Mouse (Mus musculus): ENCODE data around the gene Jmjd1c. TPM values are rescaled to one million over a fixed set of nuclear protein-coding genes. Genes with fewer than 3 reads are reported as not detected.

The Jmjd1c gene
- total RNA-seq, 2 experiments from 2014 or later, result 86.0 to 101 TPM

DNA sequence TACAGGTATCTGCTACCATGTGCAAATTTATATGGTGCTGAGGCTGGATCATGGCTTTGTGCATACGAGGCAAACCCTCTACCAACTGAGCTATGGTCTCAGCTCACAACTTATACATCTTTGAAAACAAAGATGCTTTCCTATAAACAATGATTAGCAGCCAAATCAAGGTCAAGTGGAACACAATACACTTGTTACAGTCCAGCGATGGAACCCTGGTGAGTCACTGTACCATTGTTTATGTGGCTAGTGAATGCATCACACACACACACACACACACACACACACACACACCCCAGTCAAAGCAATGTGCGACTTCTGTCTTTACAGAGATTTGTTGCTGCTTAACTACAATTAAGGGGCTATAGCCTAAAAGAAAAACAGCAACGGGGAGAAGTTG lies 24.5 kb upstream of the Jmjd1c start:
- no peak for DNase-seq (ENCODE audit: low spot score in 2 of 2)

DNA sequence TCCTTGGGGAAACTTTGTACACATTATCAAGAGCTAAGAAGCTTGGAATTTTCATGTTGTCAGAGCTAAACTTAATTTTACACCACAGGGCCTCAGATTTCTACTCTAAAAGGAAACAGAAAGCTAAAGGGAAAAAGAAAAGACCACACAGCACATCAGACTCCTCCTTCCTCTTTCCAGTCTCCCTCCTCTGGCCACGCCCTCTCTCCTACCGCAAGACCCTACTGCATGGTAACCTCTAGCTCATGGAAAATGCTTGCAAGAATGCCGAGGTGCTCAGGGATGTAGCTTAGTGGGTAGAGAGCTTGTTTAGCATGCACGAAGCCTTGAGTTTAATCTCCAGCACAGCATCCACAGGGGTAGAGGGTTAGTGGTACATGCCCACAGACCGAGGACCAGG lies 24.0 kb upstream of the Jmjd1c start:
- DNase-seq (ENCODE audit: low spot score in 2 of 2), result no peak

DNA sequence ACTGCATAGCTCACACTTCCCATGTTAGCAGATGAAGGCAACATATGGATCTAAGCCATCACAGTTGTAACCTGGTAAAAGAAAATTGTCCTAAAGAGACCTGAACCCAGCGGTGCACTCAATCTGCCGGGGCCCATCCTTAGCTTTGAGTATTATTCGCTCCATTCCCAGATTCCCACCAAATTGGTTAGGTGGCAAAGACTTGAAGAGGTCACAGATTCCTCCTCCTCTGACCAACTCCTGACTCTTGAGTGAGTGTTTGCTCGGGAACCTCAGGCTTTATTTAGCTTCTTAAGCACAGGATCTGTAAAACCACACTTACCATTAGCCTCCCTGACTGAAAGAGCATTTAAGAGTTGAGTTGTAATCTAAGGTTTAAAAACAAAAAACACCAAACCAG lies 23.3 kb upstream of the Jmjd1c start:
- no peak for DNase-seq (ENCODE audit: low spot score in 2 of 2)

DNA sequence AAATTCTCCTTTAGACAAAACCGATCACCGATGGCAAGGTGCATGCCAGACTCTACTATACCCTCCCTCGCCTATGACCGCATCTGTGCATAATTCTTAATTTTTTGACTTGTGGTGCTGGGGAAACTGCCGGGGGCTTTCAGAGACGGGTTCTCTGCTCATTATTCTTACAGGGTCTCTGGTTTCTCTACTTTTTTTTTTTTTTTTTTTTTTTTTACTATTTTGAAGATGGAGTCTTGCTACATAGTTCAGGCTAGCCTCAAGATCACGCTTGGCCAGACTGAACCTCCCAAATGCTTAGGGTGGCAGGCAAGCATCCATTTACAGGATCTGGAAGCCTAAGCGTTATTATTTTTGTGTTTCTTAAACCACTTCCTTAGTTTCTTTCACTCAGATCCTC lies 22.3 kb upstream of the Jmjd1c start:
- DNase-seq (ENCODE audit: low spot score in 2 of 2), result no peak

DNA sequence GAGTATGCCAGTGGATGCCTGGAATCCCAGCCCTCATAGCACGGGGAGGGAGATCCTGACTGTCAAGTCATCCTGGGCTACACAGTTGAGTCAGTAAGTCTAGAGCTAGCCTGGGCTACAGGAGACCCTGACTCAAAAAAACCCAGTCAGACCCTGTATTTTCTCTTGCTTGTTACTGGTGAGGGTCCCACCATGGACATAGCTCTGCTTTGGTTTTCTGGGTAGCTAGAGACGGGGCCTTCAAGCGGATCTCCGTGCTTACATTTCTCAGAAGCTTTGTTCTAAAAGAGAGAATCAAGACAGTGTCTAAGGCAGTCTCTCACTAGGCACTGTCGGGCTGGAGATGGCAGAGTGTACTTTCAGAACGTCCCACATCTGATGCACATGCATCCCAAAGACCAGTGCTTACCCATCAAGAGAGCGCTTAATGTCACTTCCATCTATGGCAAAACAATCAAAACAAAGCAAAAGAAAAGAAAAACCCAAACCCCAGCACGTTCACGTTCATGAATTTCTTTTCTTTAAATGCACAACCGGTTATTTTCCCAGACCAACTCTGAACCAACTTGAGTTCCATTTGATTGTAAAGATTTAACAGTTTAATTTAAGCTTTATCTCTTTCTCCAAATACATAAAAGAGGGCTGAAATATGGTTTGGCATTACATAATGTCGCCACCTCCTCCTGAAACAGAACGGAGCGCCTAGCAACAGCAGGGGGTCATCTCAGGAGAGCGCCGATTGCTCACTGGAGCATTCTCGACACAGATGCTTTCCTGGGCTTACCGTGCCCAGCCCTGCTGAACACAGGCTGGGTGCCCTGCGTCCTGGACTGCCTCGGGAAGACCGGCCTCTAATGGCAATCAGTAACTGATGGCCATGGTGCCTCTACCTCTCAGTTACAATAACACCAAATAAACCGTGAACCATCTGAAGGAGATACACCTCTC lies 19.7 kb upstream of the Jmjd1c start:
- peak; percentile 40 to 76 for DNase-seq (ENCODE audit: low spot score in 2 of 2)

DNA sequence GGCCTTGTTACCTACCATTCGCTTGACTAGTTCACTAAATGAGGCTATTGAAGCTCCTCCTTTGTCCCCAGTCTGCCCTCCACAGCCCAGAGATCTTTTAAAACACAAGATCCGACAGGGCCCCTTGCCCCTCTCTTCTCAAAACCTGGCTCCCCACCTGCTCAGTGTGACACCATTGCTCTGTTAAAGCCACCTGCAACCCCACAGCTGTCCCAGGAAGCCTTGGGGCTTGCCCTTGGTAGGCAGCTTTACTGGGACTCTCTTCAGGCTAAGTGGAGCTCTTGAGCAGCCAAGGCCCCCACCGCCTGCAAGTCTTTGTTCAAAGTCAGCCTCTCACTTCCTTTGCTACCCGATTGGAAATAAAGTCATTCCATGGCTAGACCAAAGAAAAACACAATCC lies 16.9 kb upstream of the Jmjd1c start:
- DNase-seq (ENCODE audit: low spot score in 2 of 2), result no peak

DNA sequence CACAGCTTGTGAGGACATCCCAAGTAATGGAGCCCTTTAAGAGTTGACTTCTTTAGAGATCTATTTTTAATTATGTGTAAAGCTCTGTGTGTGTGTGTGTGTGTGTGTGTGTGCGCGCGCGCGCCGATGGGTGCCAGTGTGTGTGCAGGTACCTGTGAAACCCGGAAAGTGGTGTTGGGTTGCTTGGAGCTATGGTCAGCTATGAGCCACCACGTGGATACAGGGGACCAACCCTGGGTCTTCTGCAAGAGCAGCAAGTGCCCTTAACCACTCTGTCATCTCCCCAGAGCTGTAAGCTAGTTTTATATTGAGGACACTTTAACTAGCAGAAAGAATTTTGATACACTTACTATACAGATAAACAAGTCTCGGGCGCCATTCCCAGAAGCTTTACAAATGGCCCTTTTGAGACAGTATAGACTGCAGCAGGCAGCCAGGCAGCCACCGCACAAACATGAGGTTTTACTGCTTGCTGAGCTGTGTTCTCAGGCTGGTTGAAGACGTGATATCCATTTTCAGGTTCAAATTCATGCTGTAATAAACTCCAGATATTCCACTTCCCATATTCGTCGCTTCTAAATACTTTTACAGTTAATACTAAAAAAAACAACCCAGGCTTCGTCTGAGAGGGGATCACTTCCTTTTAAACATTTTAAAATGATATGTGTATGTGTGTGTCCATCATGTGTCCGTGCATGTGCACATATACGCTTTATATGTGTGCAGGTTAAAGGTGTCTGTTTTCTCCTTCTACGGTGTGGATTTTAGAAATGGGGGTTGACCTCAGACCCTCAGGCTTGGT lies 14.5 kb upstream of the Jmjd1c start:
- no peak for DNase-seq (ENCODE audit: low spot score in 2 of 2)

DNA sequence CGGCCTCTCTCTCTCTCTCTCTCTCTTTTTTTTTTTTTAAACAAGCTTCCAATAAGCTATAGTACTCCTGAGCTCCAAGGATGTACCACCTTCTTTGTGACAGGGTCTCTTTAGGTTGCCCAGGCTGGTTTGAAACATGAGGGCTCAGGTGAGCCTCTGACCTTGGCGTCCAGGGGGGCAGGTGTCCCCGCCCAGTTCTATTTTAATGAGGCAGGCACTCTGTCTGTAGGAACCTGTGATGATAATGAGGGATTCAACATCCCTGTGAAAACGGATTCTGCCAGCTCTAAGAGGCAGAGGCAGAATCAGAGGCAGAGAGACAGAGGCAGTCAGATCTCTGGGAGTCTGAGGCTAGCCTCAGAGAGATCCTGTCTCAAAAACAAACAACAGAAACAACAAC lies 13.4 kb upstream of the Jmjd1c start:
- no peak for DNase-seq (ENCODE audit: low spot score in 2 of 2)

DNA sequence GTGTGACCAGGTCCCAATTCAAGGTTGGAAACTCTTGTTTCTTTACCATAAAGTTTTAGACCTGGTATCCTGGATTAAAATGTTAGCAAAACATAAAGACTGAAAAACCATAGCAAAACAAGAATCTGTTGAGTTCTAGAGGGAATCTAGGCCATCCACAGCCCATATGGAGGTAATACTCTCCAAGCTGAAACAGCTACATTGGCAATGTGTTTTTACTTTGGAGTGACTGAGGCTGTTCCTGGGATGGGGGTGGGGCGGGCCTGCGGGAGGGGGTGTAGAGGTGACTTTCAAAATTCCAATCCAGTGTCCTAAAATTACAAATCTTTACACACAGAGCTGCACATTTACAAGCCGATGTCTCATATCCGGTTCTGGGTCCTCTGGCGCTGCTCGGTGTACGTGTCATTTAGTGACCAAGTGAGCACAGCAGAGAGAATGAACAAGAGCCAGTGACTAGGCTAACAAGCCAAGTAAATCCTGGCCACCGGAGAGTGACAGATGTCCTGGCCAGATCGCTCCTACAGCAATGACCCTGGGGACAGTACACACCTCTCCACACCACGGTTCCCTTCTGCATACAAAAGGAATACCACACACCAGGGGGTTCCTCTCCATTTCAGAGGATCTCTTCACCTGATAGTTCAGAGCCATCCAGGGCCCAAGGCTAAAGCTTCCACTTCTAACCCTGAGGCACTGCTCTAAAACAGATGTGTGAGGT lies 12.3 kb upstream of the Jmjd1c start:
- DNase-seq (ENCODE audit: low spot score in 2 of 2), result no peak

DNA sequence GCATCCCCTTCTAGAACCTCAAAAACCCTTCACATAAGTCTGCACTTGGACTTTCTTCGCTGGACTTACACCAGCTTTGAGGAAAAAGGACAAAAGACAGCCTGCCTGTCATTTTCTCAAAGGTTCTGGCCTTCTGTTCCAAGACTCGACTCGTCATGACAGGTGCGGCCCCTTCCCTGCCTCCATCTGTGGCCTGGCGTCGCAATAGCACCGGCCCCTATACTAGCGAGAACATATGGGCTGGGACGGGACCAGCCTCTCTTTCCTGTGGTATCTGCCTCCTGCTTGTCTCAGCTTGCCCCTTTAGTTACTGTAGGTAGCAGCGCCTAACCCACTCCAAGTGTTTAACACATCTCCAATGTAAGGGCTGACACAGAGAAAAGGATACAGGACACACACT lies 10.8 kb upstream of the Jmjd1c start:
- DNase-seq (ENCODE audit: low spot score in 2 of 2), result no peak

DNA sequence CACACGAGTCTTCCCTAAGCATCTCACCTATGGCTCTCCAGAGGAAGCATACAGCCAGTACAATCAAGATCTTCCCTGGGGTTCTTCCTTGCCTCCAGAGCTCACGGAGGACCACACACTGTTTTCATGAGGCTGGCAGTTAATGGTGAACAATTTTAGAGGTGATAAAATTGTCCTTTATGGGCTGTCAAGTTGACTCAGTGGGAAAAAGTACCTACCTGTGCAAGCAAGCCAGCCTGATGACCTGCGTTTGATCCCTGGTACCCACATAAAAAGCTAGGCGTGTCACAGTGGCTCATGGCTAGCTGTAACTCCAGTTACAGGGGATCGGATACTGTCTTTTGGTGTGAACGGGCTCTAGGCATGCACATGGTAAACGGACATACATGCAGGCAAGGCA lies 10.0 kb upstream of the Jmjd1c start:
- no peak for DNase-seq (ENCODE audit: low spot score in 2 of 2)

DNA sequence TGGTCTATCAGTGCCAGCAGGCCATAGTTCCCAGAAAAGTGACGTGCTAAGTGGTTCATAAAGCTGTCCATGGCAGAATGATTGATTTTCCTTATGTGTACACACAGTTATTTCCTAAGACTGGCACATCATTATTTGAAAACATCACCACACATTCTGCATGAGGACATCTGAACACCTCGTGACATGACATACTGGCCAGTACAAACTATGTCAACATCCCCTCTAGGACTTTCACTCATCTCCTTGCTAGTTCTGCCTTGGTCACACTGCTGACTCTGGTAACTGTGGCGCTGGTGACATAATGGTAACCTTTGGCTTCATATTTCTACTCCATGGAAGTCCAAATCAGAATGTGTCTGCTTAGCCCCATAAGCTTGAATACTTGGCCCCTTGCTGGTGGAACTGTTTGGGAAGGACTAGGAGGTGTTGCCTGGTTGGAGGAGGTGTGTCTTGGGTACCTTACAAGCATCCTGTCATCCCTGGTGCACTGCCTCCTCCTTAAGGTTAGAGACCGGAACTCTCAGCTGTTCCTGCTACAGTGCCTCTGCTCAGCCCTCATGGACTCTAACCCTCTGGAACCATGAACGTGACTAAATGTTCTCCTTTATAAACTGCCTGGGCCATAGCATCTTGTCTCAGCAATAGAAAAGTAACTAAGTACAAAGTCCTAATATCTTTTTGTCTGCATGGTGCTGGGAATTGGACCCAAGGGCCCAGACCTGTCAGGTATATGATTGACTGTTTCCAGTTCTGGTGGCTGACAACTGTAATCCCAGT lies 8.3 kb upstream of the Jmjd1c start:
- DNase-seq (ENCODE audit: low spot score in 2 of 2), result no peak

DNA sequence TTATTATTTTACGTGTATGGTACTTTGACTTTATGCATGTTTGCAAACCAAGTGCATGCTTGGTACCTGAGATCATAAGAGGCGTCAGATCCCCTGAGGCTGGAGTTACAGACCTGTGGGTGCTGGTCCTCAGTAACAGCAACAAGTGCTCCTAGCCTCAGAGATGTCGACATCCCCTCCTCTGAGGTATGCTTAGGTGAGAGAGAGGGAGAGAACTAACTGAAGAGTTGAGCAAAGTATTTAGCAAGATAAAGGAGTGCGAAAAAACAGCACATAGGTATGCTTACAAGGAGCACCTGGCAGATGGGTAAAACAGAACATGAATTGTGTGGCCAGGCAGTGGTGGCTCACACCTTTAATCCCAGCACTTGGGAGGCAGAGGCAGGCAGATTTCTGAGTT lies 5.3 kb upstream of the Jmjd1c start:
- no peak for DNase-seq (ENCODE audit: low spot score in 2 of 2)

DNA sequence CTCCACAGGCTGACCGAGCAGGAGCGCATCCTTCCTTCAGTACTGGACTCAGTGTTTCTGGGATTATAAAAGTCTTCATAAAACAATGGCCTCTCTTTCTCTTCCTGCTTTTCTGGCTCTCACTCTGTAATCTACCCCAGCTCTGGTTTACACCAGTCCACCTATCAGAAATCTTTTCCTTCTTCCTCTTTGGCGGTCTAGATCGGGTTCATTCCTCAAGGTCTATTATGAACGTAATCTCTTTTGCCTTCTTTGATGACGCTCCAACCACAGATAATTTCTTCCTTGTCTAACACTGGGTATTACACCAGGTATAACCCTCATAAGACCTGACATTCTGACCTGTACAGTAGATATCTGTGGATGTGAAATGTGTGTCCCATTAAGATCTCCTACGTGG lies 1.0 kb upstream of the Jmjd1c start:
- no peak for DNase-seq (ENCODE audit: low spot score in 2 of 2)

DNA sequence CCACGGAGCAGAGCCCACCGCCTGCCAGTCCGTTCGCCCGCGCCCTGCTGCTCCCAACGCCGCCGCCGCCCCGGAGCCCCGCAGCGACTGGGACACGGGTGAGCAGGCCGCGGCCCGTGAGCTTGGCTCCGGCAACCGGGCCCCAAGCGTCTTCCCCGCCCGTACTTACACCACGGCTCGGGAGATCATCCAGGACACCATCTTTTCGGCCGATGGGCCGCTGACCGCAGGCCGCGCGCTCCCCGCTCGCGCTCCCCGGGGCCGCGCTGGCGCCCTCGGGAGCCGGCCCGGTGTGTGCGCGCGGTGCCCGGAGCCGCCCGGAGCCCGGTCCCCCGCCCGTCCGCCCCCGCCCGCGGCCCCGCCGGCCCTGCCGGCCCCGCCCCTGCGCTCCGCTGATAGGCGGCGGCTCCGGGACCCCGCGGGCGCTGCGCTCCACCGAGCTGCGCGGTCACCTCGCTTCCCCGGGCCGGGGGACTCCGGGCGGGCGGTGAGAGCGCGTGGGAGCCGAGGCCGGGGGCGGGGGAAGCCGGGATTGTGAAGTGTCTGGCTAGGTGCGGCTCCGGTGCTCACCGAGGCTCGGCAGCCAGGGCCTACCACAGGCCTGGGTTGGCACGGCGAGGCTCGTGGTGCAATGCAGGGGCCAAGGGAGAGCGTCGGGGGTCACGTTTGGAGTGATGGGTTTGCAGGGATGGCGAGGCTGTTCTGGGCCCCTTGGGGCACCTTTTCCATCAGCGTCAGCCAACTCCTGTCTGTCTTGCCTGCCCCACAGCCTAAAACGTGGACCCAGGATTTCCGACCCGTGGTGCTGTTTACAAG lies 904 bp downstream of the Jmjd1c start, which contains the start of gene Reep3:
TSS of gene Reep3 (minus strand) at position 325 of the 816 bp plus-strand sequence.
- DNase-seq (ENCODE audit: low spot score in 2 of 2), result peak; percentile 45 to 59

DNA sequence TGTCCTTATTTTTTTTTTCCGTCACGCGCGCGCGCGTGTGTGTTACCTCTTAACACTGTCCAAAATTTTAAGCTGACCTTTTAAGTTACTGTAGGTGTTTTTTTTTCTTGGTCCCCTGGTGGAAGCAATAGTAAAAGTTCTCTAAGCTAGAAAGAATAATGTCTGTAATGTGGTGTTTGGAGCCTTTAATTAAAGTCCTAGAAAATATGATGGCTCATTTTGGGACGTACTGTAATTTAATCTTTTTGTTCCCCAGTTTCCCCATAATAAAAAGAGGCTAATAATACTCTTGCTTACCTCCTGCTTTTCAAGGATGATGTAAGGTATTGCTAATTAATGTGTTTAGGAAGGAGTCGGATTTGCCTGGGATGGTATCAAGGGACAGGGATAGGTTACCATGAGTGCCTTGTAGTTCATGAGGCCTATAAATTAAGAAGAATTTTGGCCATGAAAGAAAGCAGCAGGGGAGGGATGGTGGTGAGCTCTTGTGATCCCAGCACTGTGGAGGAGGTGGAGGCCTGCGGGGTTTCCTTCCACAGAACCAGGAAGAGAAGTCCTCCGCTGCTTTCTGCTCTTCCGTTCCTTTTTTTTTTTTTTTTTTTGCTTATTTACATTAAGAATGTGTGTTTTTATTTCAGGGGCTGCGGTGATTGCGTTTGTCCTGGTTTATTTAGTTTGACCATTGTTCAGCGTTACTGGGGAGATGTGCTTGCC lies 1.7 kb downstream of the Jmjd1c start:
- no peak for DNase-seq (ENCODE audit: low spot score in 2 of 2)

DNA sequence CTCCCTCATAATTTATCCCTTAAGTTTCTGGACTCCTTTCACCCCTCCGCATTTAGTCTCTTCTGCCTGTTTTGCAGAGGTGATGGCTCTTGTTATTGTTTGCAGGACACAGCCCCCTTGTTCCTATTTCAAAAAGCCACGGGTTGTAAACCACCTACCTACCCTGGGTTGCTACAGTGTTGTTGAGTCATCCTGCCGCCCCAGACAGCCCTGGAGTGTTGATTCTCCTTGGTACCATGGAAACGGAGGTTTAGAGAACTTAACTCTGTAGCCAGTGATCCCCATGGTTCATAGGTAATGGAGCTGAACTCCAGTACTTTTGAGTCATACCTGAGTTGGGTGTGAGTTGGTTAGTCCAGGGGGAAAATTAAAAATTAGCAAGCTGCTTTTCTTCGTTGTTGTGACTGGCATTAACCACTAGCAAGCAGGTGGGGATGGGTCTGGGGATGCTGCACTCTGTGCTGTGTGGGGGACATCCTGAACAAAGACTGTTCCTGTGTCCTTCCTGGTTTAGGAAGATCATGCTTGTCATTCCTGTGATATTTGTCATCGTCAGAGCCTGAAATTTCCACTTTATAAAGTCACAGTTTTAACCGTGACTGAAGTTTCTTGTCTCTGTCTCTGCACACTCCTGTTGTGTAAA lies 2.6 kb downstream of the Jmjd1c start:
- peak in 1 of 2 experiments; percentile 59 for DNase-seq (ENCODE audit: low spot score in 2 of 2)

DNA sequence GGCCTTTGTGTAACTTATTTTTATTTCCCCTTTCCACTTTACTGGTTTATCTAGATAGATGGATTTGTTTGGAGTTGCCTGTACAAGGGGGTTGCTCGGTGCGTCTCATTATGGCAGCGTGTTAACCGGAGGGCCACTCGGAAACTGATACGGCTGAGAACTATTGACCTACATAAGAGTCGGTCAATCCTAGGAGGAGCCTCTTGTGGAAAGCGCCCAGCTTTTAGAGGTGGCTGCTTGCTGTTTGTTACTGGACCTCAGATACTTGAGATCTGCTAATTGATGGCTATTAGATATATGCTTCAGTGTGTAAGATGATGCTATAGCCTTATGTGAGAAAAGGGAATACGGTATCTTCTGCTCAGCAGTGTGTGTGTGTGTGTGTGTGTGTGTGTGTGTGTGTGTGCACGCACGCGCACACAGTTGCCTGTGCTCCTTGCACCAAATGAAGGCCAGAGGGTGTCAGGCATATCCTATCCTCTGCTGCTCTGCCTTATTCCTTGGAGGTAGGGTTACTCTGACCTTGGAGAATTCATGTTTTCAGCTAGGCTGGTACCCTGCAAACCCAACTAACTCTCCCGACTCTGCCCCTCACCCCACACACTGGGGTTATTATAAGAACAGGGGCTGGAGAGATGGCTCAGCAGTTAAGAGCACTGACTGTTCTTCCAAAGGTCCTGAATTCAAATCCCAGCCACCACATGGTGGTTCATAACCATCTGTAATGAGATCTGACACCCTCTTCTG lies 3.4 kb downstream of the Jmjd1c start:
- no peak for DNase-seq (ENCODE audit: low spot score in 2 of 2)
